Mouse (Mus musculus) forebrain, postnatal 0 days (tissue): ENCODE measurements around the gene Arhgap33. TPM values are rescaled to one million over a fixed set of nuclear protein-coding genes. Genes with fewer than 3 reads are reported as not detected.

Experiments
- ATAC-seq: fragments of 200-750 bp; cut with Nextera tagmentation; 2 replicates; pipeline ENCODE4 v1.8.0; 2017; ENCODE audit warnings: mild to moderate bottlenecking, moderate library complexity
- DNase-seq: peaks from one replicate; pipeline ENCODE4 v3.0.0-alpha.2; 2015
- H3K27ac ChIP-seq: fragments of 300-500 bp; sonication (generic); 2 replicates; pipeline ENCODE4 v1.5.1; 2014; ENCODE audit warnings: low read depth, mild to moderate bottlenecking, antibody characterized with exemption, low read length, moderate library complexity, mixed read lengths
- H3K27me3 ChIP-seq: fragments of 300-500 bp; sonication (generic); 2 replicates; pipeline ENCODE4 v1.6.1; 2014; ENCODE audit warnings: mild to moderate bottlenecking, low read length, mixed read lengths; ENCODE audit not compliant: insufficient read depth
- H3K36me3 ChIP-seq: fragments of 300-500 bp; sonication (generic); 2 replicates; pipeline ENCODE4 v1.6.1; 2014; ENCODE audit warnings: mild to moderate bottlenecking, moderate library complexity; ENCODE audit not compliant: insufficient read depth
- H3K4me1 ChIP-seq: fragments of 300-500 bp; sonication (generic); 2 replicates; pipeline ENCODE4 v1.6.1; 2014; ENCODE audit warnings: antibody characterized with exemption; ENCODE audit not compliant: insufficient read depth
- H3K4me2 ChIP-seq: fragments of 300-500 bp; sonication (generic); 2 replicates; pipeline ENCODE4 v1.6.1; 2014; ENCODE audit warnings: low read depth, mild to moderate bottlenecking, moderate library complexity
- H3K4me3 ChIP-seq: fragments of 300-500 bp; sonication (generic); 2 replicates; pipeline ENCODE4 v1.5.1; 2014; ENCODE audit warnings: low read depth, low read length, mixed read lengths
- H3K9ac ChIP-seq: fragments of 300-500 bp; sonication (generic); 2 replicates; pipeline ENCODE4 v1.6.1; 2014; ENCODE audit warnings: mild to moderate bottlenecking
- H3K9me3 ChIP-seq: fragments of 300-500 bp; sonication (generic); 2 replicates; pipeline ENCODE4 v1.6.1; 2016; ENCODE audit warnings: low read length
- CTCF ChIP-seq: sonication (generic); IDR thresholded peaks from 2 replicates; pipeline ENCODE4 v1.5.1; 2016; ENCODE audit warnings: antibody characterized with exemption, control low read depth, low read depth
- WGBS: fragments of 180-500 bp; shearing (Covaris S2); extraction: QIAGEN DNeasy Blood & Tissue Kit; methylation state at CpG from one replicate; pipeline ENCODE4 v1.1.7; 2014; 5-methylcytosine and 5-hydroxymethylcytosine counted together
- polyA plus RNA-seq: library from polyadenylated mRNA; unstranded; fragments of >200 nt; fragmentation: Nextera tagmentation; extraction: Ambion mirVana; gene quantifications from 2 replicates; pipeline ENCODE4 v1.2.1, GENCODE M21; 2015
- total RNA-seq: library from RNA; depleted of rRNA; stranded (reverse); fragments of >200 nt; gene quantifications from 2 replicates; pipeline ENCODE4 v1.2.3, GENCODE M21; 2014

Gene Arhgap33
- total and polyA plus RNA-seq, 2 experiments from 2014 or later: 58.5 to 145 TPM

- Histone ChIP-seq H3K4me2 (peak overlapping the region; percentile 83), H3K4me3 (peak overlapping the region; percentile 88), H3K9ac (peak overlapping the region; percentile 94), H3K36me3 (peaks cover 39% of the 10 kb centered on the region), H3K4me1 (peaks cover 20% of the 10 kb centered on the region), H3K27me3 (no peaks in the 10 kb centered on the region), H3K9me3 (no peaks in the 10 kb centered on the region), H3K27ac (peak overlapping the region; percentile 94)
- no peak for TF ChIP-seq CTCF
- ATAC-seq (peak; percentile 41), DNase-seq (peak; percentile 65)
- WGBS: 2% methylated on average over 25 of the region's 26 CpGs
Measured at GRCm38 (mm10) chr7:30533941-30534632, 773 bp downstream of the Arhgap33 start.

- ATAC-seq (no peak), DNase-seq (no peak)
- H3K27me3 ChIP-seq: no peaks in the 10 kb centered on the region
- H3K4me2 ChIP-seq: peak overlapping the region; percentile 83
- H3K9ac ChIP-seq: peak overlapping the region; percentile 94
- no peak for TF ChIP-seq CTCF
- peaks cover 51% of the 10 kb centered on the region for H3K36me3 ChIP-seq
- peak overlapping the region; percentile 88 for H3K4me3 ChIP-seq
- H3K4me1 ChIP-seq: peaks cover 20% of the 10 kb centered on the region
- H3K27ac ChIP-seq: 0 out of 2 replicates have a peak overlapping the region, but pooled peaks have one; percentile 15
- 8% methylated on average over 8 of the region's 8 CpGs for WGBS
- H3K9me3 ChIP-seq: no peaks in the 10 kb centered on the region
Measured at GRCm38 (mm10) chr7:30532931-30533330, 1.9 kb downstream of the Arhgap33 start.

DNA sequence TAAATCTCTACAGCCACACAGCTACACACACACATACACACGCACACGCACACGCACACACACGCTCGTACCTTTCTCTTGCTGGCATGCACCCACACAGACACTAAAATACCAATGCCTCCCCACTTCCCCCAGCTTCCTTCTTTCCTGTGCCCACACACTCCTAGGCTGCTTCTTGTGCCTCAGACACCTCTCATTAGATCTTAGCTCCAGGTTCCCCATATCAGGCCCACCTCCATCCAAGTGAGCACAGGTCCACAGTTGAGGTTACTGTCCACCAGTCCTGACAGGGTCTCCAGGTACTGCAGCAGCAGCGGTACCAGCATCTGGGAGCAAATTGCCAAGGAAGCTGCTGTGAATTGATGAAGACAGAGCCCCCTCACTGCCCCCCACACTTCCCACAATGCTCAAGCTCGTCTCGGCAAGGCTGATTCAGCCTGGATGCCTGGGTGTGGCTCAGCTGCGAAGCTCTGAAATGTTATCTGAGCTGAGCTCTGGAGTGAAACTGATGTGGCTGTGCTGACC is 3.5 kb downstream of the Arhgap33 start:
- Histone ChIP-seq H3K4me3 (no peak overlapping the region), H3K4me2 (0 out of 2 replicates have a peak overlapping the region, but pooled peaks have one; percentile 2), H3K27ac (no peak overlapping the region), H3K9ac (no peak overlapping the region), H3K9me3 (no peaks in the 10 kb centered on the region), H3K36me3 (peaks cover 66% of the 10 kb centered on the region), H3K4me1 (peaks cover 20% of the 10 kb centered on the region), H3K27me3 (no peaks in the 10 kb centered on the region)
- ATAC-seq (no peak), DNase-seq (no peak)
- no peak for TF ChIP-seq CTCF
- 79% methylated on average over 9 of the region's 9 CpGs for WGBS

DNA sequence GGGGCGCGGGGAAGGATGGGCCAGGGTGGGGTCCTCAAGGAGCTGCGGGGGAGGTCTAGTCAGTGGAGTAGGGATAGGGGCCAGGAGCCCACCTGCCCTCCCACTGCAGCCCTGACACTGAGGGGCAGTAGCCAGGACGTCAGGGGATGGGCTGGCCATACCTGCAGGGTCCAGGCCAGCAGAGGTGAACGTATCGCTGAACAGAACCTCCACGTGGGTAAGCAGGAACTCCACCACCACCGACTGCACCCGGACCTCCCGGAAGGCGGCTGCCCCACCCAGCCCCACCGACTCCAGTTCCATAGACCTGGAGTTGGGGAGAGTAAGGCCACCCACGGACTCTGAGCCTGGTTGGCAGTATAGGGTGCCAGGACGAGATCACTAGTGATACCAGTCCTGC is 7.9 kb downstream of the Arhgap33 start:
- H3K9ac ChIP-seq: no peak overlapping the region
- H3K9me3 ChIP-seq: no peaks in the 10 kb centered on the region
- 81% methylated on average over 14 of the region's 14 CpGs for WGBS

GRCm38 (mm10) chr7:30526399-30526798 is 8.5 kb downstream of the Arhgap33 start:
- no peak for ATAC-seq
- H3K27ac ChIP-seq: no peak overlapping the region

More for the DNA sequence above, 7.9 kb downstream of the Arhgap33 start:
- DNase-seq (no peak), ATAC-seq (no peak)
- Histone ChIP-seq H3K4me3 (no peak overlapping the region), H3K27me3 (no peaks in the 10 kb centered on the region), H3K4me2 (no peak overlapping the region), H3K36me3 (peaks cover 91% of the 10 kb centered on the region), H3K4me1 (0 out of 2 replicates have a peak, but pooled peaks cover 3% of the 10 kb centered on the region), H3K27ac (no peak overlapping the region)
- no peak for TF ChIP-seq CTCF

DNA sequence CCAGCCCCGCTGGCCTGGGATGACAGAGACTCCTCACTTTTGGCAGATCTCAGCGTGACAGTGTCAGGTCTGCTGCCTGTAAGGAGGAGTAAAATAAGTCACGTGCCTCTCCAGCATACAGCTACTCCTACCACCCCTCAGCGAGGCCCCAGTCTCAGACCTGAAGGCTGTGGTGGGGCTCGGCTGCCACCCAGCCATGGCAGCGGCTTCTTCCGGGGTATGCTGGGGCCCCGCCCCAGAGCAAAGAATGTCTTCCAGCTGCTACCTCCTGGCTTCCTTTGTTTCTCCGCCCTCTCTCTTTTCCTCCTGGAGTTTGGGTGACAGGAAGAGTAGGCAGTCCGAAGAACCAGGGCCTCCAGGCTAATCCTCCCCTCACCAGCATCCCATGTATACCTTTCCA is 8.9 kb downstream of the Arhgap33 start:
- H3K9me3 ChIP-seq: no peaks in the 10 kb centered on the region
- ATAC-seq (no peak), DNase-seq (no peak)
- WGBS: 42% methylated on average over 10 of the region's 10 CpGs
- H3K4me2 ChIP-seq: no peak overlapping the region
- H3K27me3 ChIP-seq: no peaks in the 10 kb centered on the region
- H3K27ac ChIP-seq: no peak overlapping the region
- no peaks in the 10 kb centered on the region for H3K4me1 ChIP-seq
- H3K4me3 ChIP-seq: no peak overlapping the region
- peaks cover 81% of the 10 kb centered on the region for H3K36me3 ChIP-seq
- H3K9ac ChIP-seq: no peak overlapping the region
- no peak for TF ChIP-seq CTCF

More at GRCm38 (mm10) chr7:30526399-30526798, 8.5 kb downstream of the Arhgap33 start:
- WGBS: 31% methylated on average over 17 of the region's 17 CpGs
- no peak for TF ChIP-seq CTCF
- Histone ChIP-seq H3K36me3 (peaks cover 85% of the 10 kb centered on the region), H3K4me3 (no peak overlapping the region), H3K27me3 (no peaks in the 10 kb centered on the region), H3K4me1 (no peaks in the 10 kb centered on the region), H3K9me3 (no peaks in the 10 kb centered on the region), H3K4me2 (no peak overlapping the region), H3K9ac (no peak overlapping the region)
- no peak for DNase-seq

DNA sequence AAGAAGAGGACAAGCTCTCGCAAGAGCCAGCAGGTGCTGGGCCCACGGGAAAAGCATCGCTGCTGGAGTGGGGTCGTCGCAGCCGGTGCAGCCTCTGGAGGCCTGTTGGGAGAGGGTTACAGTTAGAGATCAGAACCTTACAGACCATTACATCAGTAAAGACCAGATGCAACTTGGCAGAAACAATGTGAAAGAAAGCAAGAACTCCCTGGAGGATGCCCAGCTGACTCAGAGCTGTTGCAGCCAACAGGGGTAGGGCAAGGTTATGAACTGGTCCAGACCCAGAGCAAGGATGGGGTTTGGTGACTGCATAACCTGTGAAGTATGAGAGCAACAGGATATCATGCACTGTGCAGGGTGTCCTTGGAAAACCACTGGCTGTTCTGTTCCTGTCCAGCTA is 10.4 kb downstream of the Arhgap33 start:
- H3K27ac ChIP-seq: no peak overlapping the region
- ATAC-seq (no peak), DNase-seq (no peak)
- peaks cover 68% of the 10 kb centered on the region for H3K36me3 ChIP-seq
- H3K4me2 ChIP-seq: no peak overlapping the region
- no peaks in the 10 kb centered on the region for H3K4me1 ChIP-seq
- no peak overlapping the region for H3K9ac ChIP-seq
- no peak for TF ChIP-seq CTCF
- no peaks in the 10 kb centered on the region for H3K27me3 ChIP-seq
- no peaks in the 10 kb centered on the region for H3K9me3 ChIP-seq
- H3K4me3 ChIP-seq: no peak overlapping the region
- 84% methylated on average over 6 of the region's 6 CpGs for WGBS
